Mouse (Mus musculus) telencephalon, adult 2 months (tissue): ENCODE results near the gene Rpp25l.
"Not testable (repeated sequence)": the region's sequence is repeated elsewhere in the genome, so short reads cannot be mapped to it uniquely, and the experiment has no call there.

Experiments
- DNase-seq: peaks from one replicate; pipeline ENCODE4 v3.0.0-alpha.2; 2011; ENCODE audit warnings: low read depth, low spot score

The Rpp25l gene

GRCm38 (mm10) chr4:41737602-41738255, 24.4 kb upstream of the Rpp25l start:
- DNase-seq: peak; percentile 59

GRCm38 (mm10) chr4:41731052-41731765, 17.9 kb upstream of the Rpp25l start, which contains the start of gene Arid3c:
TSS of gene Arid3c (minus strand) at chr4:41731142.
- no peak for DNase-seq

- DNase-seq: no peak
Measured at GRCm38 (mm10) chr4:41726826-41727621, 13.7 kb upstream of the Rpp25l start.

GRCm38 (mm10) chr4:41722918-41723351, 9.6 kb upstream of the Rpp25l start, which contains the start of gene Dctn3:
TSS of gene Dctn3 (minus strand) at chr4:41723170.
- DNase-seq: peak; percentile 98

- no peak for DNase-seq
Measured at GRCm38 (mm10) chr4:41716834-41717233, 3.5 kb upstream of the Rpp25l start.

- no peak for DNase-seq
Measured at GRCm38 (mm10) chr4:41715596-41715995, 2.3 kb upstream of the Rpp25l start.

GRCm38 (mm10) chr4:41715082-41715481, 1.7 kb upstream of the Rpp25l start:
- no peak for DNase-seq

GRCm38 (mm10) chr4:41714276-41714675, 942 bp upstream of the Rpp25l start:
- DNase-seq: no peak

- DNase-seq: no peak
Measured at GRCm38 (mm10) chr4:41712421-41713196, 725 bp downstream of the Rpp25l start.

GRCm38 (mm10) chr4:41711705-41712375, 1.5 kb downstream of the Rpp25l start:
- DNase-seq: no peak

- no peak for DNase-seq
Measured at GRCm38 (mm10) chr4:41710229-41710628, 3.1 kb downstream of the Rpp25l start.

GRCm38 (mm10) chr4:41708192-41708745, 5.1 kb downstream of the Rpp25l start:
- DNase-seq: no peak

- DNase-seq: peak; percentile 79
Measured at GRCm38 (mm10) chr4:41707011-41707535, 6.3 kb downstream of the Rpp25l start.

GRCm38 (mm10) chr4:41705922-41706754, 7.2 kb downstream of the Rpp25l start:
- DNase-seq: no peak

- no peak for DNase-seq
Measured at GRCm38 (mm10) chr4:41704651-41705050, 8.7 kb downstream of the Rpp25l start.

- not testable (repeated sequence) for DNase-seq
Measured at GRCm38 (mm10) chr4:41702226-41702625, 11.1 kb downstream of the Rpp25l start.

- DNase-seq: not testable (repeated sequence)
Measured at GRCm38 (mm10) chr4:41700224-41700623, 13.1 kb downstream of the Rpp25l start.

GRCm38 (mm10) chr4:41699783-41700182, 13.6 kb downstream of the Rpp25l start, which contains the start of gene Il11ra1:
TSS of gene Il11ra1 (plus strand) at chr4:41699989.
- DNase-seq: not testable (repeated sequence)

GRCm38 (mm10) chr4:41698421-41699016, 14.8 kb downstream of the Rpp25l start:
- DNase-seq: not testable (repeated sequence)
